Mouse (Mus musculus): ENCODE results near the gene Pkig. TPM values are rescaled to one million over a fixed set of nuclear protein-coding genes. Genes with fewer than 3 reads are reported as not detected.

Gene Pkig
- 119 and 151 TPM in 2 replicates for polyA plus RNA-seq (2015; fragmentation: Nextera tagmentation; extraction: Ambion mirVana)

GRCm38 (mm10) chr2:163657975-163658886 lies at the start of gene Pkig:
Gene Pkig (plus strand): TSS chr2:163658386.
- Histone ChIP-seq H3K27me3 (no peaks in the 10 kb centered on the region), H3K36me3 (no peaks in the 10 kb centered on the region), H3K4me3 (peak within 1 kb of the TSS; percentile 81), H3K9ac (peak within 1 kb of the TSS; percentile 76), H3K9me3 (no peaks in the 10 kb centered on the region), H3K4me2 (peak within 1 kb of the TSS; percentile 65), H3K4me1 (peaks cover 17% of the 10 kb centered on the region; the same call in 1 of the 2 replicates), H3K27ac (peak within 1 kb of the TSS; percentile 85)
- under 1% methylated on average over 71 of the region's 71 CpGs for WGBS
- peak; percentile 87 for ATAC-seq (ENCODE audit: insufficient number of reproducible peaks, low FRiP score, low TSS enrichment, low read depth)

- Histone ChIP-seq H3K9ac (no peak overlapping the region), H3K4me1 (no peaks in the 10 kb centered on the region), H3K4me2 (no peak overlapping the region), H3K36me3 (peaks cover 55% of the 10 kb centered on the region), H3K9me3 (no peaks in the 10 kb centered on the region), H3K27ac (no peak overlapping the region), H3K4me3 (no peak overlapping the region), H3K27me3 (no peaks in the 10 kb centered on the region)
- 74% methylated on average over 12 of the region's 12 CpGs for WGBS
- no peak for ATAC-seq (ENCODE audit: insufficient number of reproducible peaks, low FRiP score, low TSS enrichment, low read depth)
Observed at GRCm38 (mm10) chr2:163609281-163609975, 48.8 kb upstream of the Pkig start.

DNA sequence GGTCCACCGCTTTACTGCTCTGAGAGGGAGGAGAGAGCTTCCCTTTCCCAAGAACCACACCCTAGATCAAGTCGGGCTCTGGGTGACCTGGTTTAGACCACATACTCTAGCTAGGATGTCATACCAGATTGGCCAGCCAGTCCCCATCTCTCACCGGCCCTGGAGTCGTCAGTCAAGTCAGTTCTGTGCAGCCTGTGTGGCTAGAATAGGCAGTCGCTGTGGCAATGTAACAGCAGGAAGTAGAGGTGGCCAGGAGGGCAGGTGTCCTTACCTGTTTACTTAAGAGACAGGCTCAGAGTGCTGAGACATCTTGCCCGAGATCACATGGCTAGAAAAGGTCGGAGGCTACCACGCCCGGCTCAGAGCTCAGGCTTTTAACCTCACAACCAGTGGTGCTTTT lies 47.0 kb upstream of the Pkig start:
- WGBS = 66% methylated on average over 9 of the region's 9 CpGs
- Histone ChIP-seq H3K9ac (no peak overlapping the region), H3K9me3 (no peaks in the 10 kb centered on the region), H3K4me3 (no peak overlapping the region), H3K4me2 (no peak overlapping the region), H3K27me3 (no peaks in the 10 kb centered on the region), H3K27ac (no peak overlapping the region), H3K4me1 (no peaks in the 10 kb centered on the region), H3K36me3 (peaks cover 73% of the 10 kb centered on the region)
- no peak for ATAC-seq (ENCODE audit: insufficient number of reproducible peaks, low FRiP score, low TSS enrichment, low read depth)

DNA sequence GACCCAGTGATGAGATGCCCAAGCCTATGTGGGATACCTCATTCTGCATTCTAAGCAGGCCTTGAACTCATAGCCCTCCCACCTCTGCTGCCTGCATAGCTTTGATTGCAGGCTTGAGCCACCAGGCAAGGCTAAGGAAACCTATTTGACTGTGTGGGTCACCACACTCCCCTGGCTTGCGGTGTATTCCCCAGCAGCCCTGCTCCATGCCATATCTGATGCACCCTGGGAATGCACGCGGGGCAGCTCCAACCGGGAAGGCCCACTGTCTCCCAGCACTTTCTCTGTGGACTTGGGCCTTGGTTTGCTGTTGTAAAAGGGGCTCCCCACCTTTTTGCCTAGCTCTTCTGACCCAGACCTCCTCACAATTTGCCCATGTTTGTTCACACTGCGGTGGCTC lies 45.0 kb upstream of the Pkig start:
- Histone ChIP-seq H3K4me3 (no peak overlapping the region), H3K36me3 (peaks cover 80% of the 10 kb centered on the region), H3K4me1 (no peaks in the 10 kb centered on the region), H3K9me3 (no peaks in the 10 kb centered on the region), H3K4me2 (no peak overlapping the region), H3K9ac (no peak overlapping the region), H3K27me3 (no peaks in the 10 kb centered on the region), H3K27ac (no peak overlapping the region)
- no peak for ATAC-seq (ENCODE audit: insufficient number of reproducible peaks, low FRiP score, low TSS enrichment, low read depth)
- 97% methylated on average over 5 of the region's 5 CpGs for WGBS

DNA sequence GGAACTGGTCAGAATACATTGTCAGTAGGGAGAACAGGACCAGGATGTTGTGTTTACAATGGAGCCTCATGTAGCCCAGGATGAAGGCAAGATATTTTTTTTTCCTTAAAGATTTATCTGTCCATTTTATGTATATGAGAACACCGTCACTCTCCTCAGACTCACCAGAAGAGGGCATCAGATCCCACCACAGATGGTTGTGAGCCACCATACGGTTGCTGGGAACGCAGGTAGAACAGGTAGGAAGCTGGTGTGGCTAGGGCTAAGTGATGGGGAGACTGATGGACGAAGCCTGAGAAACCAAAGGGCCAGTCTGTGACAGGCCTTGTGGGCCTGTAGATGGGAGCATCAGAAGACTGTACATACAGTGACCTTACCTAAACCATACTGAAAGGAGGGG lies 44.2 kb upstream of the Pkig start:
- Histone ChIP-seq H3K4me2 (no peak overlapping the region), H3K9me3 (no peaks in the 10 kb centered on the region), H3K4me1 (no peaks in the 10 kb centered on the region), H3K27ac (no peak overlapping the region), H3K36me3 (peaks cover 88% of the 10 kb centered on the region), H3K9ac (no peak overlapping the region), H3K27me3 (no peaks in the 10 kb centered on the region), H3K4me3 (no peak overlapping the region)
- ATAC-seq (ENCODE audit: insufficient number of reproducible peaks, low FRiP score, low TSS enrichment, low read depth) = no peak
- WGBS = 95% methylated on average over 4 of the region's 4 CpGs

GRCm38 (mm10) chr2:163615401-163615800 lies 42.8 kb upstream of the Pkig start:
- Histone ChIP-seq H3K36me3 (peaks cover 94% of the 10 kb centered on the region), H3K9me3 (no peaks in the 10 kb centered on the region), H3K27me3 (no peaks in the 10 kb centered on the region), H3K4me2 (no peak overlapping the region), H3K27ac (no peak overlapping the region), H3K4me1 (no peaks in the 10 kb centered on the region), H3K4me3 (no peak overlapping the region), H3K9ac (no peak overlapping the region)
- no peak; the same call in 1 of the 2 replicates for ATAC-seq (ENCODE audit: insufficient number of reproducible peaks, low FRiP score, low TSS enrichment, low read depth)
- WGBS = 87% methylated on average over 9 of the region's 9 CpGs

DNA sequence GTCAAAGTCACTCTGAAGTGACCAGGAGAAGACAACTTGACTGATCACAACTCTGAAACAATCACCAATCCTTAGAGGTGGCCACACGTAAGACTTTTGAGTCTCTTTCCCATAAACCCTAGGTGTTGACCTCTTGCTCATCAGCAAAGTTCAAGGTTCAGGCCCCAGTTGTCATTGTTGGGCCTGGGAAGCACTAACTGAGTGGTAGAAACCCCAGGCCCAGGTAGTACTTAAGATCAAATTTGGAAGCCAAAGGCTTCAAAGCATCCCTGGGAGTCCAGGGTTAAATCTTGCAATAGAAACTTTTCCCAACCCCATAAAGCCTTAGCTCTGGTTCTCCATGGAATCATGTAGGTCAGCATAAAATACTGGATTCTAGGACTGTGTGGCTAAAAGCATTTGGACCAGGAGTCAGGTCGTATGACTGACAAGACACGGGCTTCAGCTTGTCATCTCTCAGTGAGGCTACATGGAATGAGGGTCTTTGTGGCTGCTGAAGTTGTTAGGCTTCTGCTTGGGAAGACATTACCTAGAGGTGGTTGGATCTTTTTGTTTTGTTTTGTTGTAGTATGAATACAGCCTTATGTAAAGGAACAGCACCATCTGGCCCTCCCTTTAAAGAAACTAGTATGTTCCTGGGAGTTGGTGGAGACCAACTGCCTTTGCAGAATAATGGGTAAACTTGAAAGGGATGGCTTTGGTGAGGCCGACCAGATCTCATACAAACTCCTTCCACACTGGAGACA lies 42.1 kb upstream of the Pkig start:
- H3K27me3 ChIP-seq = no peaks in the 10 kb centered on the region
- 89% methylated on average over 4 of the region's 4 CpGs for WGBS
- no peak overlapping the region for H3K9ac ChIP-seq
- no peaks in the 10 kb centered on the region for H3K4me1 ChIP-seq
- H3K36me3 ChIP-seq = peaks cover 93% of the 10 kb centered on the region
- no peak overlapping the region for H3K27ac ChIP-seq
- no peaks in the 10 kb centered on the region for H3K9me3 ChIP-seq
- no peak for ATAC-seq (ENCODE audit: insufficient number of reproducible peaks, low FRiP score, low TSS enrichment, low read depth)
- no peak overlapping the region for H3K4me3 ChIP-seq
- no peak overlapping the region for H3K4me2 ChIP-seq

DNA sequence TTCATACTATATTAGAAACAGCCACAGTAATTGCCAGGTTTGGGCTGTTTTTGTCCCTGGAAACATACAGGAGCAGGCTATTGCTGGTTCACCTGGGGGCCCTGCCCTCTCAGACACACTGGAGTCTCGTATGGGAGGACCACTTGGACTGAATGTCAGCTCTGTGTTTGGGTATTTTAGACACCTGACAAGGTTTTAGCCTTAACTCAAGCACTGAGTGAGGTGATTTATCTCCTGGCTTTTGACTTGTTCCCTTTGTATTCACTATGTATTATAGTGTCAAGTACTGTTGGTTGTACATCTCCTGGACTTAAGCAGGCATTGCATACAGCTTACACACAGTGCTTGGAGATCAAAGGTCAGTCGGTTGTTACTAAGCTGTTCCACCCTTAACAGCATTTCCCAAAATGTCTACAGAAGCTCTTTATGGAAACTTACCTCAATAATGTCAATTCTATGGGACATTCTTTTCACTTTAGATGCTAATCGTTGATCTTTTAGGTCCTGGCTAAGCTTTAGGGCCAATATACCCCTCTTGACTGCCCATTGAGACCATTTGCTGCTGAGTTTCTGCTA lies 41.4 kb upstream of the Pkig start:
- Histone ChIP-seq H3K9ac (no peak overlapping the region), H3K4me1 (no peaks in the 10 kb centered on the region), H3K4me3 (no peak overlapping the region), H3K27me3 (no peaks in the 10 kb centered on the region), H3K9me3 (no peaks in the 10 kb centered on the region), H3K4me2 (no peak overlapping the region), H3K27ac (no peak overlapping the region), H3K36me3 (peaks cover 92% of the 10 kb centered on the region)
- ATAC-seq (ENCODE audit: insufficient number of reproducible peaks, low FRiP score, low TSS enrichment, low read depth) = no peak
- WGBS = 79% methylated on average over 3 of the region's 3 CpGs

GRCm38 (mm10) chr2:163617232-163617863 lies 40.8 kb upstream of the Pkig start:
- no peak for ATAC-seq (ENCODE audit: insufficient number of reproducible peaks, low FRiP score, low TSS enrichment, low read depth)
- no peaks in the 10 kb centered on the region for H3K4me1 ChIP-seq
- no peak overlapping the region for H3K9ac ChIP-seq
- H3K27me3 ChIP-seq = no peaks in the 10 kb centered on the region
- H3K4me3 ChIP-seq = no peak overlapping the region
- H3K4me2 ChIP-seq = no peak overlapping the region
- no peak overlapping the region for H3K27ac ChIP-seq
- WGBS = 76% methylated on average over 3 of the region's 3 CpGs
- no peaks in the 10 kb centered on the region for H3K9me3 ChIP-seq
- peaks cover 90% of the 10 kb centered on the region for H3K36me3 ChIP-seq

GRCm38 (mm10) chr2:163617874-163618273 lies 40.3 kb upstream of the Pkig start:
- 92% methylated on average over 4 of the region's 4 CpGs for WGBS
- H3K4me1 ChIP-seq = no peaks in the 10 kb centered on the region
- H3K9ac ChIP-seq = no peak overlapping the region
- ATAC-seq (ENCODE audit: insufficient number of reproducible peaks, low FRiP score, low TSS enrichment, low read depth) = no peak
- H3K4me3 ChIP-seq = no peak overlapping the region
- peaks cover 93% of the 10 kb centered on the region for H3K36me3 ChIP-seq
- H3K27ac ChIP-seq = no peak overlapping the region
- H3K4me2 ChIP-seq = no peak overlapping the region
- no peaks in the 10 kb centered on the region for H3K9me3 ChIP-seq
- H3K27me3 ChIP-seq = no peaks in the 10 kb centered on the region

DNA sequence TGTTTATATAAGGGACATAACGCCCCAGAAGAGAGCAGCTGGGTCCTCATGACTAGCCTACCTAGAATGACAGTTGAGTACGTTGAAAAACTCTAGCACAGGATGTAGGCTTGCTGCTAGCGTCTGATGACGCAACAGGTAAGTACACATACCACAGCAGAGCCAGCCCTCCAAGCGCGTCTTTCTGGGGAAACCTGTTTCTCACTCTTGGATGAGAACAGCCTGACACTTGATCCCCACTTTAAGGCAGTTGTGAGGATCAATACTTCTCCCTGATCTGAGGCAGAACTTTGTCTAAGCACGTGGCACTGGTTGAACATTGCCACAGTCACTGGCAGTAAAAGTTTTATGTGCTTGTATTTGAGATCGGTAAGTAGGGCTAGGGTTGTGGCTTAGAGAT lies 37.7 kb upstream of the Pkig start:
- H3K9me3 ChIP-seq = no peaks in the 10 kb centered on the region
- H3K4me3 ChIP-seq = no peak overlapping the region
- H3K9ac ChIP-seq = no peak overlapping the region
- peaks cover 83% of the 10 kb centered on the region for H3K36me3 ChIP-seq
- no peak for ATAC-seq (ENCODE audit: insufficient number of reproducible peaks, low FRiP score, low TSS enrichment, low read depth)
- WGBS = 71% methylated on average over 8 of the region's 8 CpGs
- no peak overlapping the region for H3K4me2 ChIP-seq
- H3K27me3 ChIP-seq = no peaks in the 10 kb centered on the region
- peak overlapping the region; percentile 17; the same call in 1 of the 2 replicates for H3K27ac ChIP-seq
- no peaks in the 10 kb centered on the region for H3K4me1 ChIP-seq

Measured in limb, embryonic 15.5 days (tissue).